Mouse (Mus musculus): Measurements from ENCODE around the gene Inhbe.

The Inhbe gene

DNA sequence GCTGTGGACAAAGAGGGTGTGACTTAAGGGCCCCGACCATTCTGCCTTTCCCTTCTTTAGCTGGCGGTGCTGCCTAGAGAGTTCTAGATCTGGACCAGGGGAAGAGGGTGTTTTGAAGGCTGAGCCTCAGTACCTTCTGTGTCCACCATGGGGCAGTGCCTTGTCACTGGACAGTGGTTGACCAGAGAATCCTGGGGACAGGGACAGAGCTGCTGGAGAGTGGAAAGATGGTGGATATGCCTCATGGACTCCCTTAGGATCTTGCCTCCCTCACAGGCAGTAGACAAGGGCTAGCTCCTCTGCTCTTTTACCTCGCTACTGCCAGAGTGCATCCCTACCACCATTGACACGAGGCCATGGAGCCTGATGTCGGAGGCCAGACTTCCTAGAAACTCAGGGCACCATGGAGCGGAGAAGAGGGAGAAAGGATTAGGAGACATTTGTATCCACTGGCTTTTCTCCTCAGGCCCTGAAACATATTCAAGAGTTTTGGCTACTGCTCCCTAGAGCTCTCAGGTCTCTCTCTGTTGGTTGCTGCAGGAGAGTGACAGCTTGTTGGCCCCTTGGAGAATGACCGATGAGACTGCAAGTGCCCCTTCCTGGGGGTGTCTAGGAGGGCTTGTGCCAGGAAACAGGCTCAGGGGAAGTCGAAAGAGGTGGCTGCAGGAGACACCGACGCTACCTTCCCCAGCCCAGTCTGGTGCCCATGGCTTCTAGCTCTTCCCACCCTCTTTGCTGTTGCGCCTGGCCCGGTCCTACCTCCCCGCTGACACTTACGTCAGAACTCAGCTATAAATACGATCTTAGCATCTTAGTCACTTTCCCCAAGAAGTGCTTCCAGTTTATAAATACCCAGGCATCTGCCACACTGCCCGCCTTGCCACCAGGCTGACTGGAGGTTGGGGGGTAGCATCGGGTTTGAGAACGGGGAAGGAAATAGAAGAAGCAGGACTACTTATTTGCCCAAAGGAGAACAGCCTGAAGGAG, at the start of gene Inhbe:
TSS of gene Inhbe (minus strand) at position 503 of the 987 bp plus-strand sequence.
- no peak for DNase-seq

GRCm38 (mm10) chr10:127391774-127392173, 37.6 kb upstream of the Inhbe start:
- no peak for DNase-seq

DNA sequence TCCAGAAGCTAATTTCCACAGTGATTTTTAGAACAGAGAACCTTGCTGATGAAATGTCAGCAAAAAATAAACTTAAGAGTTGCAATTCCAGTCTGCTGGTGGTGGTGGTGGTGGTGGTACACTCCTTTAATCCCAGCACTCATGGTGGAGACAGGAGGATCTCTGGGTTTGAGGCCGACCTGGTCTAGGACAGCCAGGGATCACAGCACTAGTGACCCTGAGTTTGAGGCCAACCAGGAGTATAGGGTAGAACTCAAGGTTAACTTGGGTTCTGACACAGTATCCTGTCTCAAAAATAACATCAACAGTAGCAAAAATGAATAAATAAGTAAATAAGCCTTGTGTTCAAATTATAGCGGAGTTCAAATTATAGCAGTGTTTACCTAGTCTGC, 27.5 kb upstream of the Inhbe start:
- DNase-seq = no peak

- DNase-seq = peak; percentile 73
These were observed 26.8 kb upstream of the Inhbe start for GRCm38 (mm10) chr10:127380767-127381742.

GRCm38 (mm10) chr10:127380251-127380691, 26.1 kb upstream of the Inhbe start, which contains the start of gene R3hdm2:
R3hdm2 (plus strand) TSS chr10:127380327.
- DNase-seq = peak; percentile 91

DNA sequence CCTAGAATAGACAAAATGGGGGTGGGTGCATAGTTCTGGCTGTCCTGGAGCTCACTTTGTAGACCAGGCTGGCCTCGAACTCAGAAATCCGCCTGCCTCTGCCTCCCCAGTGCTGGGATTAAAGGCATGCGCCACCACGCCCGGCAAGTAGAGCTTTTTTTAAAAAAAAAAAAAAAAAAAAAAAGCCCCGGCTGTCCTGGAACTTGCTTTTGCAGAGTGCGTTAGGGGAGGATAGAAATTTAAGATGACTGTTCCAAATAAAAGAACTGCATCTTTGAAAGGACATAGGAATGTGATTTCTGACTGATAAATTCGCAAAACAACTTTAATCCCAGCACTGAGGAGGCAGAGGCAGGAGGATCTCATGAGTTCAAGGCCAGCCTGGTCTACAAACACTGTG, 25.4 kb upstream of the Inhbe start:
- DNase-seq = no peak

DNA sequence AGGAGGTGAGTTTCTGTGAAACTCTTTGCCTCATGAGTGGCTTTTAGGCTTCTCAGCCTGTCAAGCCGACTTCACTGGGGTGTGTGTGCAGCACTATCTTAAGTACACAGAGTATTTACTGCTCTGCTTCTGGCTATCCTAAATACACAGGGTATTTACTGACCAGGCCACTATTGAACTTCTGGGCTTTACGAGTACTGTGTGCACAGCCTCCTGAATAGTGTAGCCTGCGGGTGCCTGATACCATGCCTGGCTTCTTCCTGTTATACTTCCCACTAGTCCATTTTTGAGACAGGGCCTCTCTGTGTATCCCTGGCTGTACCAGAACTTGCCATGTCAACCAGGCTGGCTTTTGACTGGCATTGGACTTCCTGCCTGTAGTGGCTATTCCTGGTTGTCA, 23.5 kb upstream of the Inhbe start:
- no peak for DNase-seq

DNA sequence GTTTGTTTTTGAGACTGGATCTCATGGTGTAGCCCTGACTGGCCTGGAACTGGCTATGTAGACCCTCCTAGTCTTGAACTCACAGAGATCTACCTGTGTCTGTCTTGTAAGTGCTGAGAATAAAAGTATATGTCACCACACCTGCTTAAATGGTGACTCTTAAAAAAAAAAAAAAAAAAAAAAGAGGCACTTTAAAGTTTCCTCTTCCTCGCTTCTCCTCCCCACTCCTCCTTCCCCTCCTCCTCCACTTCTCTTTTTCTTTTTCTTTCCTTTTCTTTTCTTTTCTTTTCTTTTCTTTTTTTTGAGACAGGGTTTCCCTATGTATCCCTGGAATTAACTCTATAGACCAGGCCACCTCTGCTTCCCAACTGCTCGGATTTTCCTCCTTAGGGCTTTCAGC, 16.8 kb upstream of the Inhbe start:
- no peak for DNase-seq

GRCm38 (mm10) chr10:127369834-127370820, 15.9 kb upstream of the Inhbe start, which contains the start of gene Inhbc:
Inhbc (minus strand) TSS chr10:127370431.
- DNase-seq = no peak

GRCm38 (mm10) chr10:127368273-127368672, 14.1 kb upstream of the Inhbe start:
- DNase-seq = no peak

DNA sequence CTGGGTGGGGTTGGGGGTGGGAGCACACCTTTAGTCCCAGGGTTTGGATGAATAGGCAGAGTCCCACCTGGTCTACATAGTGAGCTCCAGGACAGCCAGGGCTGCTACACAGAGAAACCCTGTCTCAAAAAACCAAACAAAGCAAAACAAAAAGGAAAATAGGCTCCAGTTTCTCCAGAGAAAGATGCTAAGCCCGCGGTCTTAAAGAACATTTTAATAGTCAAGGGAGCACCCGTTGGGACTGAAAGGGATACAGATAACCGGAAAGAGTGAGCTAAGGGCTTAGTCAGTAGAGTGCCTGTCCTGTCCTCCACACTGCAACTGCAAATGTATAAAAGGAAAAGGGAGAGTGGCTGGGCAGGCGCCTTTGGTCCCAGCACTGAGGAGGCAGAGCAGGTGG, 12.9 kb upstream of the Inhbe start:
- DNase-seq = no peak

DNA sequence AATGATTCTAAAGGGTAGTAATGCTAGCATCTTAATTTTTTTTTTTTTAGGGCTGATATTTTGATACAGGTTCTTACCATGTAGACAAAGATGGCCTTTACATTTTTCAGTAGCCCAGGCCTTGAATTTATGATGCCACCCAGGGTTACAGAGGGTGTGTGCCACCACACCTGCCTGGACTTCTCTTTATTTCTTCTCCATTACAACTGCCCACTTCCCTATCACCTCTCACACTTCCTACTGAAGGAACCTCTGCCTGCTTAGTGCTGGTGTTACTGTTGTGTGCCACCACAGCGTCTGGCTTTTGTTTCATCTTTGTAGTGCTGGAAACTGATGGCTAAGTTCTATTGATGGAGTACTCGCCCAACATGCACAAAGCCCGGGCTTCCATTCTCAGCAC, 6.5 kb upstream of the Inhbe start:
- DNase-seq = no peak

DNA sequence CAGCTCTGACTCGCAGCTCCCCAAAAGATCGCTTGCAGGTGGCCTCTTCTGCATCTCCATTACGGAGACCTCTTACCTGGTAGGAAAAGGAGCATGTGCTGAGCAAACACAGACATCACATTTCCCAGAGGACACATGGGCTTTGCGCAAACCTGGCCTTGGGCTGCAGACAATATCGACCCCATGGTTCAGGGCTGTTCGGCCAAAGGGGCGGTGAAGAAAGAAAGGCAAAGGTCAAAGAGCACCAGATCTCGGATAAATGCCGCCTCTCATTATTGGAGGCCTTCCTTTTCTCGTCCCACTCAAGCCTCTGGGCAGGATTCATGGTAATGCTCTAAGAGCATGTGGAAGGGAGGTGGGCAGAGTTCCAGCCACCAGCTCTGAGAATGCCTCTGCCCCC, 1.1 kb upstream of the Inhbe start:
- DNase-seq = no peak

DNA sequence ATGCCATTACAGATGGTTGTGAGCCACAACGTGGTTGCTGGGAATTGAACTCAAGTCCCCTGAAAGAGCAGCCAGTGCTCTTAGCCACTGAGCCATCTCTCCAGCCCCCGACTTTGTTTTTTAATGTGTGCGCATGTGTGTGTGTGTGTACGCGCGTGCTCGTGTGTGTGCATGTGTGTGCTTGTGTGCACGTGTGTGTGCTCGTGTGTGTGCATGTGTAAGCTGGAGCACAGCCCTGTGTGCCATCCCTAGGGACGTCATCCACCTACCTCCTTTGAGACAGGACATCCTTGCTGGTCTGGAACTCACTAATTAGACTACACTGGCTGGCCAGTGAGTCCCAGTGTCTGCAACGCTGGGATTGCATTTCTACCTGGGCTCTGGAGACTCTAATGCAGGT, 1.4 kb downstream of the Inhbe start:
- DNase-seq = no peak

DNA sequence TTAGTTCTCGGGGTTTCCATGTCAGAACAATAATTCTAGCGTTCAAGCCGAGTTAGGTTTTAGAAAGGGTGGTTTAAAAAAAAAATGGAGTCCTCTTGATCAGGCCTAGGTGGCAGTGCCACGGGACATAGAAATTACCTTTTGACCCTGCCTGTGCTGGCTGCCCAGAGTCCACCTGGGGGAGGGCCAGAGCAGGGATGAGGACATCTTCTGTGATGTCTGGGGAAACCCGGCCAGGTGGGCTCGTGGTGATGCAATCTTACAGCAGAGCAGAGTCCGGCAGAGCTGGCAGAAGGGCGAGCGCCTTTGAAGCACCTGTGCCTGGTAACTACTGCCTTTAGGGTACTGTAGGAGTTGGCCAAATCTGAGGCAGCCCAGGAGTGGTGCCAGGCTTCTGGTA, 2.0 kb downstream of the Inhbe start:
- no peak for DNase-seq

- no peak for DNase-seq
These were observed 2.5 kb downstream of the Inhbe start for GRCm38 (mm10) chr10:127351719-127352118.

GRCm38 (mm10) chr10:127351285-127351595, 3.0 kb downstream of the Inhbe start:
- no peak for DNase-seq

DNA sequence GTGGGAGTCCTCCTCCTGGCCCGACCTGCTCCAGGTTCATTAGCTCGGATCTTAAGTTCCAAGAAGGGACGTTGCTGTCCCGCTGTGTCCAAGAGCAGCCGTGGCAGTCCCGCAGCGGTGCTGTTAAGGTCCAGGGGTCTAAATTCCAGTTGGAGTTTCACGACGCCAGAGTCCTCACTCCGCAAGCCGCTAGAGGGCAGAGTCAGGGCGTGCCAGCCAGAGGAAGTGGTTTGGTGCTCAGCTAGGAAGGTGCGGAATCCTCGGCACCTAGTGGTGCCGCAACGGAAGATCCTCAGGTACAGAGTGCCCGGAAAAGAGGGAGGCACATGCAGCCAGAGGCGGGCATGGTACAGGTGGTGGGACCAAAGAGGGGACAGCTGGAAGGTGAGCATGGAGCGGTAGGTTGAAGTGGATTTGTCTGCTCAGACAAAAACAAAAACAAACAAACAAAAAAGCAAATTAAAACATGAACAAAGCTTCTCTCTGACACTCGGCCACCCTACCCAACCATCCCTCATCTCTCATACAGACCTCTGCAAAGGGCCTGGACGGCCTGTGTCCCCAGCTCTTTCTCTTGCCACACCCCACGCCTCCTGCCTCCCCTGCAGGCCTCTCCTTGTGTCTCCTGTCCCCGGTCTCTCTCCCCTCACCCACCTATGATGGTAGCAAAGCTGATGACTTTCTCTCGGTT, 3.5 kb downstream of the Inhbe start:
- peak; percentile 79 for DNase-seq

GRCm38 (mm10) chr10:127349810-127350209, 4.4 kb downstream of the Inhbe start:
- no peak for DNase-seq

GRCm38 (mm10) chr10:127348957-127349356, 5.3 kb downstream of the Inhbe start:
- DNase-seq = no peak

DNA sequence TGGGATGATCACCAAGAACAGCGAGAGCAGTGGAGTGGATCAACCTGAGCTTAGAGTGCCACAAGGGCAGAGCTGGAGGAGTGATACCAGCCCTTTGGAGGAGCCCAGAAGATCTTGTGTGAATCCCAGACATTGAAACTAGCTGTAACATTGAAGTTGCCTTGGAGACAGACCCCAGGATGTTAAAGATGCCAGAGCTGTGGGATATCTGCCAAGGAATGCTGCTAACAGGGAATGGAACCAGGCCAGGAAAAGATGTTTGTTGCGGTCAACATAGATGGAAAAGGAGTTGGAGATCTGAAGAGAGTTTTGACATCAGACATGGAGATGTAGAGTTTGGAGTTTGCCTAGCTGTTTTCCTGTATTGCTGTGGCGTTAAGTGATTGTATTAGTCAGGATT, 8.0 kb downstream of the Inhbe start:
- DNase-seq = no peak

GRCm38 (mm10) chr10:127343029-127343428, 11.2 kb downstream of the Inhbe start:
- no peak for DNase-seq

All from kidney, adult 18-20 months (tissue).